Mouse (Mus musculus) lung, postnatal 0 days (tissue): Measurements from ENCODE around the gene Cgref1.

Source experiments
- CTCF ChIP-seq: IDR thresholded peaks from 2 replicates; pipeline ENCODE4 v1.5.1; 2016; ENCODE audit warnings: antibody characterized with exemption, mild to moderate bottlenecking
- EP300 ChIP-seq: IDR thresholded peaks from 2 replicates; pipeline ENCODE4 v1.6.1; 2016; ENCODE audit warnings: antibody characterized with exemption, mild to moderate bottlenecking, control low read depth

DNA sequence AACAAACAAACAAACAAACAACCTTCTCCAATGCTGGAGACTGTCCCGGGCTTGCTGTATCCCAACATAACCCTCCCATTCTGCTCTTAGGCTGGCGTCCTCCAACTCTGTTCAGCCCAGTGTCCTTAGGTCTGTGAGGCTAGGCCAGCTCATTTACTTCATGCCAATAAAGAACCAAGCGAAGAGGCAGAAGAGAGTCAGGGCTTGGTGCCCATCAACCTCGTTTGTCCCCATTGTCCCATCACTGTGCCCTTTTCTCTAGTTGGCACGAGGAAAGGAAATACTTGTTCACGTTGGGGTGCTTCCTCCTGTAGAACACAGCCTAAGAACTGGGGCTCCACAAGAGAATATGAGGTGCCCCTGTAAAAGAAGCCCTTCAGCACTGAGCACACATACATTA, 6.3 kb upstream of the Cgref1 start:
- TF ChIP-seq CTCF (no peak), EP300 (no peak)
